Mouse (Mus musculus) cerebellum, adult 11-12 months (tissue): ENCODE measurements around the gene Cask.

ENCODE experiments used
- DNase-seq: peaks from one replicate; pipeline ENCODE4 v3.0.0; 2022

Cask gene

DNA sequence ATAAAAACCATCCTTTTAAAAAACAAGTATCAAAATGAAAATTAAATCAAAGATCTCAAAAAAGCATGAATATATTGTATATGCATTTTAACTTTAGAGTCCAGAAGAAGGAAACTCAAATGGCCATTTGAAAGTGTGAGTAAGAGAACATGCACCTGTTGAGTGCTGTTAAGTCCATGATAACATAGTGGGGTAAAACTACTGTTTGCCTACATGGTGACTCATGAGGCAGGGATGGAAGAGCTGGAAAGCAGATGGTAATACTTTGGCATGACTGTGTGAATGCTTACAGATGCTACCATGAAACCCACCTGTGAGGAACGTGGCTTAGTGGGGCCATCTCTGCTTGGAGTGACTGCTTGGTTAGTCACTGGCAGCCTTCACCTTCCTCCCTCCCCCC is 132.9 kb downstream of the Cask start:
- no peak for DNase-seq

DNA sequence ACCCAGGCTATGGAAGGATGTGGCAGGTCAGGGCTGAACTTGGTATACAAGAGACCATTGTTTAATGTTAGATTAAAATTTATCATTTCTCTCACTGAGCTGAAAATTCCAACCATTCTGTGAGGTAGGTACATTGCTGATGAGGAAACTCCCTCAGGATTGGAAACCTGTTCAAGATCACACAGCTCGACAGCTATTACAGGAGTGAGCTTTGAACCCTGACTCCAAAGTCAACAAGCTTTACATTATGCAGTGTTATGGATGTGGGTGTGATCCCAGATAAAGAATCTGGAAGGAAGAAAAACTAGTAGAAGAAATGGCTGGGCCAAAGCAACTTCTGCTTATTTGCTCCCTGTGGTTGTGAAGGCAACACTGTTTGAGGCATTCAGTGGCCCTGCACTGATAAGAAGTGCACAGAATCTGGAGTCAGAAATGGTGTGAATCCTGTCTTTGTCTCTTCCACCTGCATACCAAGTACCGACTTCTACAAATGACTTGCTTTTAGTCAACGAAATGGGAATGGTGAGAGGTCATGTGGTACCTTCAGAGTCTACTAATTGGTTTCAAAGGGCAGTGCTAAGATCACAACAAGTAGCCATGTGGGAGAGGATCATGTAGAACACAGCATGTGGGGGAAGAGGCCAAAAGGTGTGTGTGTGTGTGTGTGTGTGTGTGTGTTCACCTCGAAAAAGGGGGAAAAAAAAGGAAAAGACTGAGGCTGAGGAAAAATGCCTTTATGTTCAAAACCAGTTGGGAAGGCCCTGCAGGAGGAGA is 134.2 kb downstream of the Cask start:
- DNase-seq: no peak

DNA sequence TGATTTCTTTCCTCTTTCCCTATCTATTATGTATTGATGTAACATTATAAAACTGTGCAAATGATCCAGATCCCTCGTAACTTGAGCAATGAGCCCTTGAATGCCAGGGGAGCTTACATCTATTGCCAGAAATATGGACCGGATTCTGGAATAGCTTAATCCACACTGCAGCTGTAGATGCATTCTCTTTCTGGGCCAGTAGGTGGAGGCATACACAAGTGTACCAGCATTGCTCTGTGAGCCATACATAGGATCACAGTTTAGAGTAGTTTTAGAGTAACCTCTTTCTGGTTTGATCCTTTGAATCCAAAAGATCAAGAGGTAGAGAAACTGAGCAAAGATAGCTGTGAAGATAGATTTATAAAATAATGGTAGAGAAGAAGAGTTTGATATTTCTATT is 141.0 kb downstream of the Cask start:
- DNase-seq: peak; percentile 25

DNA sequence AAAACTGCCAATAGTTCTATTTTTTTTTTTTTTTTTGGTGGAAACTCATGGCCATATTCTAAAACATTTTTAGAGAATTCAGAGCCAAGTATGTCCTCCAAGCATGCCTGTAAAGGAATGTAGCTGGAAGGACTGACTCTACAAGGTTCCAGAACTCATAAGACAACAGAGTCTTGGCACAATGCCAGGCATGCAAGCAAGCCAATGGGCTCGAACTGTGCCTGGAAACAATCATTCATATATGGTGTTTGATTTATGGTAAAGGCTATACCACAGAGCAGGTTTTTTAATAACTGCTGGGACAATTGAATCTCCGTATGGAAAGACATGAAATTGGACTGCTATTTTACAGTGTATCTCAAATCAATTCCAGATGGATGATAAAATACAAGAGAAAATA is 146.1 kb downstream of the Cask start:
- peak; percentile 10 for DNase-seq

DNA sequence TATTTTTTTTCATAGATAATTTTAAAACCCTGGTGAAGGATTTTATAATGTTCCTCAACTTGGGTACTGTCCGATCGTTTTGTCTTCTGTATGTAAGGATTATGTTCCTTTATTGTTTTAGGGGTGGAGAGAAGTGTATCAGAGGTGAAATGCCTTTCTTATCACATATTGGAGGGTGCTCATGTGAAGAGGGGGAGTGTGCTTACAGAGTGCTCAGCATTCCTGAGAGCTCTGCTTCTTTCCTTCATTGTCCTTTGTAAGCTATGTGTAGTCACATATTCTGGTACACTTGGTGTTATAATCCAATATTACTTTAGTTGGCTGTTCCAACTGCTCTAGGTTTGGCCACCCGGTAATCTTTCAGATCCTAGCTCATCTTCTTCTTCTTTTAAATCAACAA is 150.5 kb downstream of the Cask start:
- no peak for DNase-seq

GRCm38 (mm10) chrX:13691865-13692264 is 159.3 kb downstream of the Cask start:
- DNase-seq: no peak

DNA sequence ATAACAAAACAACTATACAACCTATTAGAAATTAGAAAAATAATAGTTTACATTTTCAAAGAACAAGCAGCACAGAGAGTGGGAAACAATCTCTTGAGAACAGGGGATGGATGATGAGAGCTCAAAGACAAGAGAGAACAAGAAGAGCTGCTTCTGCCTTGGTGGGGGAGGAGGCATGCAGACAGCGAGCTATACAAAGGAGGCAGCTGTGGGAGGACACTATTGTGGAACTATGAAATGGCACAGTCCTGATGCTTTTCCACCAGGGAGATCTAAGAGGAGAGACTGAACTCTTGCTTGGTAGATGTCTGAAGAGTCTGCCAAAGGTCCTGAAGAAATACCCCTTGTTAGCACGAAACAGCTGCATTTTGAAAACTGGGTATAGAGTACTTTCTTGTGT is 162.8 kb downstream of the Cask start:
- no peak for DNase-seq

DNA sequence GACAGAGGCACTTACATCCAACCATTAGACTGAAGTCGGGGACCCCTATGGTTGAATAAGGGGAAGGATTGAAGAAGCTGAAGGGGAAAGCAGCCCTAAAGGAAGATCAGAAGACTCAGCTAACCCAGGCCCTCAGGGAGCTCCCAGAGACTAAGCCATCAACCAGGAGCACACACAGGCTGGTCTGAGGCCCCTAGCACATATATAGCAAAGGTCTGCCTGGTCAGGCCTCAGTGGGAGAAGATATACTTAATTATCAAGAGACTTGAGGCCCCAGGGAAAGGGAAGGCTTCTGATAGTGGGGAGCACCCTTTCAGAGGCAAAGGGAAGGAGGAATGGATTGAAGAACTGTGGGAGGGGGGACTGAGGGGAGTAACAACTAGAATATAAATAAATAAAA is 164.6 kb downstream of the Cask start:
- no peak for DNase-seq

GRCm38 (mm10) chrX:13681748-13682147 is 169.4 kb downstream of the Cask start:
- no peak for DNase-seq

- DNase-seq: no peak
Observed at GRCm38 (mm10) chrX:13673001-13673400, 178.2 kb downstream of the Cask start.

DNA sequence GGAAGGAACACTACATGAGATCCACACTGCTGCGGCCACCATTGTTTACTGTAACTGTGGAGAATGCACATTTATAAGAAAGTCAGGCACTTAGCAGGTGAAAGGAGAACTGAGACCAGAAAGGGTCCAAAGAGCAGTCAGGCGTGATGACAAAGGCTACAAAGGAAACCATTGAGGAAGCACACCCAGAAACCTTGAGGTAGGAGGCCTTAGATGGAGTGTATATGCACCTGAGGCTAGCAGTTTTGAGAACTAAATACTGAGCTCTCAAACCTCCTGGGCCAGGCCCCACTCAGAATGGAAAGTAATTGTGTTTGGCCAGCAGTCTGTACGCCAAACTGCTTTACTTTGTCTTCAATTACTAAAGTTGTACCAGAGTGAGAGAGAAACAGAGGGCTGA is 180.8 kb downstream of the Cask start:
- no peak for DNase-seq

GRCm38 (mm10) chrX:13668867-13669266 is 182.3 kb downstream of the Cask start:
- DNase-seq: no peak

GRCm38 (mm10) chrX:13661063-13661462 is 190.1 kb downstream of the Cask start, which contains the start of gene Gpr82:
Gpr82 (plus strand) TSS chrX:13661363.
- no peak for DNase-seq

GRCm38 (mm10) chrX:13659201-13659890 is 191.8 kb downstream of the Cask start:
- no peak for DNase-seq

DNA sequence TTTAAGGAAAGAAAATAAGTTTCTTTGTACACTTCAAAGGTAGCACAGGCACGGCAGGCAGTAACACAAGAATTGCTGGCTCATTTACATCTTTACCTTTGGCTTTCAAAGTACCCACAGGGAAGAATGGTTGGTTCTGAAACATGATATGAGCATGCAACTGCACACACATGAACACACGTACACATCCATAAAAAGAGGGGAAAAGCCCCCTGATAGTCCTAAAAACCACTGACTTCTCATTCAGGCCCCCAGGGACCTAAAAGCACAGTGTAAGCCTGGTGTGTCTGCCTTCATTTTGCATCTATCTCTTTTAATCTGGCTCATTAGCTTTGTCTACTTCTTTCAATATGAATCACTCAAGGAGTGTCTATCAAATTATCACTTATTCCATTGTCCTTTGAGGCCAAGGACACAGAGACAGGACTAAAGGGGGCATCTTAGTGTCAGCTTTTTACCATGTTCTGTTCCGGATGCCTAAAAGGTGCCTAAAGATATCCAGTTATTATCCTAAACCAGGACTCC is 192.5 kb downstream of the Cask start:
- DNase-seq: no peak

GRCm38 (mm10) chrX:13656721-13657120 is 194.4 kb downstream of the Cask start:
- DNase-seq: peak; percentile 3

GRCm38 (mm10) chrX:13655906-13656305 is 195.3 kb downstream of the Cask start:
- DNase-seq: no peak

DNA sequence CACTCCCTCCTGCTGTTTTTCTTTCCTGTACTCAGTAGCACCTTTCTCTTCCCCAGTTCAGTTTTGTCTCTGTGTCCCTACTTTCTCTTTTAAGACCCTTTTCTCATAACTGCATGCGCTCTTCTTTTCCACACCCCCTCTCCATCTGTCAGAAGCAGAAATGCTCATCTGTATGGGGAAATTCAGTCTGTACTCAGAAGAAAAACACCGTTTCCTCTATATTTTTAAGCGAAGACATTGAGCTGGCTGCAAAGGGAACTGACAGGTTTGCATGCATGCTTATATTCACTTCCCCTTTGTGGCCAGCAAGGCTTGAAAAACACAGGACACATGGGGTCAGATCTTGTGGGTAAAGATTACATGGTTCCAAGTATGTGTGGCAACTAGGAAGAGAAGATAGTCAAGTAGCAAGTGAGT is 196.2 kb downstream of the Cask start:
- no peak for DNase-seq

GRCm38 (mm10) chrX:13652291-13652690 is 198.9 kb downstream of the Cask start:
- no peak for DNase-seq

- no peak for DNase-seq
Observed at GRCm38 (mm10) chrX:13651889-13652288, 199.3 kb downstream of the Cask start.

DNA sequence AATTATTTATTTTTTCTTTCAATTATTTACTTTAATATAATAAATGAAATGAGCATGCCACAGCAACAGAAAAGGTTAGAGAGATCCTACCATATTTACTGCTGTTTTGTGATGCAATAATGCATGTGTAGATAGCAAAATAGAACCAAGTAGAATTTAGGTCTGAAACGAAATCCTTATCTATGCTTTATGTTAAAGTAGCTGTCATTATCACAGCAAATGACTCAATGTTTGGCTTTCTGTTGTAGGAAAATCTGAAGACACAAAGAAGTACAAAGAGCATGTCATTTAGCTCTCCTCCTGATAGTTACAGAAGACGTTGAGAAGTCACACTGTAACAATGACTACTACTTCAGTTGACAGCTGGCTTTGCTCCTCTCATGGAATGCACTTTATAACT is 212.3 kb downstream of the Cask start:
- DNase-seq: no peak

- no peak for DNase-seq
Observed at GRCm38 (mm10) chrX:13636398-13636797, 214.8 kb downstream of the Cask start.

DNA sequence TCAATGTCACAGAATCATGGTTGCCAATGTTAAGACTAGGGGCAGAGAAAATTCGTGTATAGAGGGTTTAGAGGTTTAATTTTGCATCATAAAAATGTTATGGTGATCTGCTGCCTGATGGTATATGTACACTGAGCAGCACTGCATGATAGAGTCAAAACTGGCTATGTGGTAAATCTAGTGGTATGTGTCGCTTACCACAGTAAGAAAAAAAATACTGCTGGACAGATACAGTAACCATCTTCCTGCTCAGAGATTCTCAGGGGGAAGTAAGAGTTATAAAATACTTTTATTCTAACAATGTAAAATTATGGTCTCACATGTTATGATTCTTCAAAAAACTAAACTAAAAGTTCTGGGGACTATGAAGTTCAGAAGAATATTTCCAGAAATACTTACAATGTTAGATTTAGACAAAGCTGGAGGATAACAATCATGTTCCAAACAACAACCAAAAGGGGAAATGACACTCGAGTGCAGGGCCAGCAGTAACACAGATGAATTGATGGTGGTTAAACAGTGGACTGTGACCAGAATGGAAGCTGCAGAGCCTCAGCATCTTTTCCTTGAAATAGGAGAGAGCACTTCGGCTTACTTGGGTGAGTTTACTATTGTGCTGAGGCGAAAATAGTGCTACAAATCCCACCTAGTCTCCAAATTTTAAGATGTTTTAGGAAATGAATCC is 219.4 kb downstream of the Cask start, which contains the start of gene Gpr34:
Gene Gpr34 (plus strand): TSS at position 491 of the 685 bp plus-strand sequence.
- no peak for DNase-seq

GRCm38 (mm10) chrX:13622654-13623053 is 228.5 kb downstream of the Cask start:
- no peak for DNase-seq
